Mouse (Mus musculus) T-helper 17 cell (primary cell): ENCODE results near the gene Ncbp1.

ENCODE experiments used
- in situ Hi-C, 2 experiments: fragments of 300-600 bp; cut with MboI, MseI; formaldehyde crosslinking; loops; 1 replicate in 1 of 2; 2 replicates in 1 of 2; pipeline ENCODE4 v1.15.1; 2025; ENCODE audit warnings: high pct_unique_total_duplicates in 2 of 2

Ncbp1 gene

GRCm38 (mm10) chr4:46126541-46126940 is 11.9 kb upstream of the Ncbp1 start:
- in situ Hi-C loops = loop anchor here in 1 of 2 experiments (10.0 kb wide), 1 partner anchor 182 kb away; no protein-coding TSS in a partner anchor

- in situ Hi-C loops = loop anchor here in 1 of 2 experiments (10.0 kb wide), 1 partner anchor 185 kb away; no protein-coding TSS in a partner anchor
Measured at GRCm38 (mm10) chr4:46129311-46130004, 9.0 kb upstream of the Ncbp1 start.

GRCm38 (mm10) chr4:46130221-46130620 is 8.2 kb upstream of the Ncbp1 start:
- in situ Hi-C loops = no loop called here

- in situ Hi-C loops = no loop called here
Measured at GRCm38 (mm10) chr4:46131791-46132190, 6.6 kb upstream of the Ncbp1 start.

GRCm38 (mm10) chr4:46137629-46138286 is 655 bp upstream of the Ncbp1 start:
- in situ Hi-C loops = no loop called here

- in situ Hi-C loops = loop anchor here (5.0 to 10.0 kb wide), 2 partner anchors 503 to 740 kb away; partner anchors contain the start of gene Slc25a51 (in 1 of the 2)
Measured at GRCm38 (mm10) chr4:46144323-46144722, 5.9 kb downstream of the Ncbp1 start.

GRCm38 (mm10) chr4:46146881-46147280 is 8.5 kb downstream of the Ncbp1 start:
- in situ Hi-C loops = loop anchor here in 1 of 2 experiments (5.0 to 10.0 kb wide), 2 partner anchors 45 to 742 kb away; partner anchors contain the start of gene Slc25a51

- in situ Hi-C loops = loop anchor here in 1 of 2 experiments (25.0 kb wide), 1 partner anchor 790 kb away; no protein-coding TSS in a partner anchor
Measured at GRCm38 (mm10) chr4:46151903-46152544, 13.6 kb downstream of the Ncbp1 start.

- in situ Hi-C loops = loop anchor here in 1 of 2 experiments (25.0 kb wide), 1 partner anchor 802 kb away; no protein-coding TSS in a partner anchor
Measured at GRCm38 (mm10) chr4:46164027-46164426, 25.6 kb downstream of the Ncbp1 start.

- in situ Hi-C loops = loop anchor here in 1 of 2 experiments (25.0 kb wide), 1 partner anchor 804 kb away; no protein-coding TSS in a partner anchor
Measured at GRCm38 (mm10) chr4:46165831-46166230, 27.4 kb downstream of the Ncbp1 start.

- in situ Hi-C loops = loop anchor here in 1 of 2 experiments (25.0 kb wide), 1 partner anchor 809 kb away; no protein-coding TSS in a partner anchor
Measured at GRCm38 (mm10) chr4:46171761-46172160, 33.3 kb downstream of the Ncbp1 start.

- in situ Hi-C loops = no loop called here
Measured at GRCm38 (mm10) chr4:46176313-46176712, 37.9 kb downstream of the Ncbp1 start.

GRCm38 (mm10) chr4:46177018-46177417 is 38.6 kb downstream of the Ncbp1 start:
- in situ Hi-C loops = no loop called here

GRCm38 (mm10) chr4:46177496-46177895 is 39.1 kb downstream of the Ncbp1 start:
- in situ Hi-C loops = no loop called here

GRCm38 (mm10) chr4:46181168-46181567 is 42.8 kb downstream of the Ncbp1 start:
- in situ Hi-C loops = no loop called here

GRCm38 (mm10) chr4:46182181-46182580 is 43.8 kb downstream of the Ncbp1 start:
- in situ Hi-C loops = no loop called here

- in situ Hi-C loops = no loop called here
Measured at GRCm38 (mm10) chr4:46185423-46185822, 47.0 kb downstream of the Ncbp1 start.

- in situ Hi-C loops = no loop called here
Measured at GRCm38 (mm10) chr4:46185890-46186289, 47.5 kb downstream of the Ncbp1 start.

GRCm38 (mm10) chr4:46186466-46186865 is 48.1 kb downstream of the Ncbp1 start:
- in situ Hi-C loops = no loop called here

- in situ Hi-C loops = loop anchor here (5.0 to 10.0 kb wide), 2 partner anchors 45 to 303 kb away; no protein-coding TSS in a partner anchor
Measured at GRCm38 (mm10) chr4:46192011-46192410, 53.6 kb downstream of the Ncbp1 start.

GRCm38 (mm10) chr4:46195781-46196487 is 57.5 kb downstream of the Ncbp1 start, which contains the start of gene Xpa:
Xpa (minus strand) TSS chr4:46196311.
- in situ Hi-C loops = loop anchor here in 1 of 2 experiments (10.0 kb wide), 1 partner anchor 299 kb away; no protein-coding TSS in a partner anchor
